8 mouse cellular contexts compared by ENCODE assay signal in genomic region chr4:121230943-121231614, GRCm38 (mm10). TPM values are rescaled to one million over a fixed set of nuclear protein-coding genes. Genes with fewer than 3 reads are reported as not detected.
DNase-seq lines count a peak whose midpoint lies in the region; ATAC-seq lines count a peak whose summit lies in the region.

No protein-coding gene starts in this region.

- no peak overlapping the region for H3K27ac ChIP-seq in heart, embryonic 10.5 days
- no peak overlapping the region for H3K27ac ChIP-seq in forebrain, embryonic 13.5 days

- DNase-seq in heart, embryonic 10.5 days (ENCODE audit: low spot score) = no peak
- no peak for DNase-seq in heart, postnatal 4 days
- peak; percentile 42 for DNase-seq in ES-CJ7 (ENCODE audit: low read depth, low spot score)
- peak; percentile 60 for DNase-seq in thymus, postnatal 0 days (ENCODE audit: low spot score)
- no peak for DNase-seq in urinary bladder, postnatal 14 days (ENCODE audit: low spot score)
- DNase-seq in lung, postnatal 10 days = no peak

- peak; percentile 72 for ATAC-seq in forebrain, embryonic 13.5 days
- ATAC-seq in megakaryocyte progenitor cell, adult 5-6 weeks (replicated peaks; ENCODE audit: poor library complexity) = peak; percentile 61

- H3K27me3 ChIP-seq in heart, embryonic 10.5 days (ENCODE audit: insufficient read depth, poor library complexity, severe bottlenecking) = no peaks in the 10 kb centered on the region; the same call in 1 of the 2 replicates
- H3K27me3 ChIP-seq in forebrain, embryonic 13.5 days = peaks cover 5% of the 10 kb centered on the region; the same call in 1 of the 2 replicates

- H3K4me1 ChIP-seq in heart, embryonic 10.5 days = no peaks in the 10 kb centered on the region
- H3K4me1 ChIP-seq in forebrain, embryonic 13.5 days = peaks cover 14% of the 10 kb centered on the region

- peak overlapping the region; percentile 50 for H3K9ac ChIP-seq in forebrain, embryonic 13.5 days

- 5% methylated on average over 16 of the region's 16 CpGs for WGBS in heart, embryonic 10.5 days
- WGBS in forebrain, embryonic 13.5 days = 2% methylated on average over 16 of the region's 16 CpGs

- no peaks in the 10 kb centered on the region for H3K36me3 ChIP-seq in heart, embryonic 10.5 days
- no peaks in the 10 kb centered on the region for H3K36me3 ChIP-seq in forebrain, embryonic 13.5 days (ENCODE audit: poor library complexity, severe bottlenecking)

- peak overlapping the region; percentile 53 for H3K4me2 ChIP-seq in forebrain, embryonic 13.5 days

- H3K9me3 ChIP-seq in heart, embryonic 10.5 days = no peaks in the 10 kb centered on the region
- H3K9me3 ChIP-seq in forebrain, embryonic 13.5 days (replicated peaks) = no peaks in the 10 kb centered on the region

- H3K4me3 ChIP-seq in heart, embryonic 10.5 days = peak overlapping the region; percentile 45
- peak overlapping the region; percentile 29 for H3K4me3 ChIP-seq in forebrain, embryonic 13.5 days

RNA-seq across cellular contexts. Expression of gene Rlf, which starts 16.2 kb away (rescaled TPM):
- polyA plus RNA-seq in heart, embryonic 10.5 days (2016; fragmentation: Nextera tagmentation; extraction: Ambion mirVana) = 22.2 and 23.8 TPM in 2 replicates
- 10 to 100 TPM; 22.0 to 23.1 TPM for total RNA-seq in heart, postnatal 4 days (2021)
- polyA plus RNA-seq in forebrain, embryonic 13.5 days (2015; fragmentation: Nextera tagmentation; extraction: Ambion mirVana) = 27.5 and 31.7 TPM in 2 replicates
- total RNA-seq in megakaryocyte progenitor cell, adult 5-6 weeks (2015) = 16.4 and 16.7 TPM in 2 replicates
- total RNA-seq in megakaryocyte progenitor cell, adult 5-6 weeks (2017) = 22.1 and 29.8 TPM in 2 replicates
- polyA plus RNA-seq in thymus, postnatal 0 days (2015; fragmentation: Nextera tagmentation; extraction: Ambion mirVana) = 14.4 and 17.7 TPM in 2 replicates

Comparison
In these comparisons a context has a peak if more than half of its experiments do, and no peak if none do; other contexts are left out.
1. DNase-seq: peak in ES-CJ7 (single experiment) and thymus, postnatal 0 days (single experiment); none in heart, embryonic 10.5 days (single experiment), heart, postnatal 4 days (single experiment), urinary bladder, postnatal 14 days (single experiment) and lung, postnatal 10 days (single experiment).